Mouse (Mus musculus) brain, adult 2 months (tissue): Measurements from ENCODE around the gene Exoc3.

ENCODE experiments used
- DNase-seq: peaks from one replicate; pipeline ENCODE4 v3.0.0; 2011; ENCODE audit warnings: low read depth, low spot score

Gene Exoc3

GRCm38 (mm10) chr13:74138906-74139647, 69.5 kb downstream of the Exoc3 start:
- DNase-seq: no peak

GRCm38 (mm10) chr13:74129909-74130308, 78.6 kb downstream of the Exoc3 start:
- no peak for DNase-seq

DNA sequence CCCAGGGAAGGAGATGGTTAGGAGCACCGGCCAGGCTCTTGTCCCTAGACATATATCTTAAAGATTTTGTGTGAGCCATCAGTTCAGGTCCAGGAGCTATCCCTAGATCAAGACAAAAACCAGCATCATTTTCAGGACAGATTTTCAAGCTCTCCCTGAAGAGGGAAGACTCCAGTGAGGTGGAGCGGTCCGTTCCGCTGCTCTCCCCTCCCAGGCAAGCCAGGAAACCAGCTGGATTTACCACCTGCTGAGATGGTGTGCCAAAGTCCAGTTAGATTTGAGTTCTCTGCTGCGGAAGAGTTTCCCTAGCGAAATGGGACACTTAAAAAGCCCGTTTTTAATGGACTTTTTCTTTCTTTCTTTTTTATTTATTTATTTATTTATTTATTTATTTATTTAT, 81.0 kb downstream of the Exoc3 start:
- DNase-seq: no peak

DNA sequence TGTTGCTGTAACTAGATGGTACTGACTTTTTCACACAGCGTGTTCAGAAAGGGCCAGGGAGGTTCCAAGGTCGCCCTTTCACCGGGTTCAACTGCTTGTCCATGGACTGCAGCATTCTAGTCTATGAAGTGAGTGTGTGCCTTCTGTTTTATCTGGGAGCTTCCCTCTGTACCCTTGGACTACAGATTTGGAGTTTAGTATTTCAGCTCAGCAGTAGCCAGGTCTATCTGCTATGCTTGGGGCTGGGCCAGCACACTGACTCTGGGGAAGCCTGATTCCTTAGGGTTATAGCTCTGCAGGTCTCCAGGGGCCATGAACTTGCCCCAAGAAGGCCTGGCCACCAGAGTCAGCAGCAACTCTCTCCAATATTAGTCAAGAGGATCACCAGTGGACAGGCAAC, 85.9 kb downstream of the Exoc3 start:
- DNase-seq: no peak

DNA sequence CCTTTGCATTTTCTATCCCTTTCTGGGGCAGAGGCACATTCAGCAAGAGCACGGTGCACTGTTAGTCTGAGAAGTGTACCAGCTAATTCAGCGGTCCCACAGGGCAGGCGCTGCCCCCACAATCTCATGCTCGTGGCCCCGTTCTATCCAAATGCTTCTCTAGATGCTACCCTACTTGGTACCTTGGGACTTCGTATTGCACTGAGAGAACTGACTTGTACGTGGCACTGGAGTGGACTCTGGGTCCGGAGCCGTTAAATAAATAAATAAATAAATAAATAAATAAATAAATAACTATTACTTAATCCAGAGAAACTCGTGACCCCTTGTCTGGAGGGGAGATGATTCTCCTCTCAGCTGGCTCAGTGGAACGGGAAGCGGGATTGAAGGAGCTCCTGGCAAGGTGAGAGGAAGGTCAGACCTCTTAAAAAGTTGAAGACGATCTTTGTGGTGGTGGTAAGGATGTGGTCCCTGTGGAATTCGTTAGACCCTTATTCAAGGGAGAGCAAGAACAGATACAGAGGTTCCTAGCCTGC, 86.7 kb downstream of the Exoc3 start:
- no peak for DNase-seq

DNA sequence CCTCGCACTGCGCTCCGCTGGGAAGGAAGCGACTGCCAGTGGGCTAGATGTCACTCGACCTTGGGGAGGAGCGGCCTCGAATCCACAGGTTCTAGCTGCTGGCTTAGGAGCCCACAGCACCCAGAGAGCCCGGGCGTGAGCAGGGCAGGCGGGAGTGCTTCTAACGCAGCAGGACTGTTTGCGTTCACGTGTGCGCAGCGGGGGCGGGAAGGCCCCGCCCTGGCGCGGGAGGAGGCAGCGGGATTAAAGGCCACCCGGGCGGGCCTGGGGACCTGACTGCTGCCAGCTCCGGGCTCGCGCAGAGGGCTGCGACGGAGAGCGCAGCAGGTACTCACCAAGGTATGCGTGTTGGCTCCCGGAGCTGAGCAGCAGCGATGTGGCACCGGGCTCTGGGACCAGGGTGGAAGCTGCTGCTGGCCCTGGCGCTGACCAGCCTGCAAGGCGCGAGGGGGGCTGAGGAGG, 87.4 kb downstream of the Exoc3 start, which contains the start of gene Slc9a3:
Gene Slc9a3, plus strand, starts transcription at position 317 of the 462 bp plus-strand sequence.
- peak; percentile 24 for DNase-seq
